Mouse (Mus musculus): Measurements from ENCODE around the gene Cdc42bpa.

Gene Cdc42bpa

DNA sequence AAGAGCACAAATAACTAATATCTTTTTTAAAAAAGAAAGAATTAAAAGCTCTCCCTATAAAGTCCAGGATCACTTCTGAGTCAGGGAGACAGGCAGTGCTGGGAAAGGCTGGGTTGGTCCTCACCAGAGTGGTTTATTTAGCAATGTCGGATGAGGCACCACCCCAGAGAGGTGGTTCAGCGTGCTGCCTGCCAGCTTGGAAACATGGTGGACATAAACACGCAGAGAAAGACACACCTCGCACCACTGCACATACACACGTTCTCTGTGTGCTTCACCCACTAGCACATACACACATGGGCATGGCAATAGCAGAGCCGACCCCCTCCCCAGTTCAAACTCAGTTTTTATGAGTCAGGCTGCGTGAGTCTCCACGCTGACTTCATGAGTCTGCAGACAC, 230.8 kb downstream of the Cdc42bpa start:
- in situ Hi-C loops (cut with MseI, MboI) = no loop called here

DNA sequence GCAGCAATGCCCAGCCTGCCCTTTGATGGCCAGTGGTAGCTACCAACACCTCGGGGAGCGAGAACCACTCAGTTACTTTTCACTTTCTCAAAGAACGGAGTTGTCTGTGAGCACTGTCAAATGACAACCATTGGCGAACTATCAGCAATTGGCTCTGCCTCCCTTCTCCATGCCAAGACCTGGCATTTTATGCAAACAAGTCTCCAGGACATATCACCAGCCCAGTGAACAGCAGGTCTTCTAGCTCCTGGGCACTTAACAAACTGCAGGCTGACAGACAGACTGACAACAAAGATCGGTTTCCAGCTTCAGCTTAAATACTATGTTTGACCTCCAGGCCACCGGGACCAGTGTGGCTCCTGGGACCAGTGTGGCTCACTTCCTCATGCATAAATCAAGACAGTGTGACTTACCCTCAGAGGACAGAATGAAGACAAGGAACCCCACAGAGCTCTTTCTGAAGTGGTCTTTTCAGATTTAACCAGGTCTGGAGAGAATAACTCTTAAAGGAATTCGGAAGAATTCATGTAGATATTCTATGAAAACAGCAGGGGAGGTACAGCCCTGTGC, 231.5 kb downstream of the Cdc42bpa start:
- in situ Hi-C loops (cut with MseI, MboI) = no loop called here

DNA sequence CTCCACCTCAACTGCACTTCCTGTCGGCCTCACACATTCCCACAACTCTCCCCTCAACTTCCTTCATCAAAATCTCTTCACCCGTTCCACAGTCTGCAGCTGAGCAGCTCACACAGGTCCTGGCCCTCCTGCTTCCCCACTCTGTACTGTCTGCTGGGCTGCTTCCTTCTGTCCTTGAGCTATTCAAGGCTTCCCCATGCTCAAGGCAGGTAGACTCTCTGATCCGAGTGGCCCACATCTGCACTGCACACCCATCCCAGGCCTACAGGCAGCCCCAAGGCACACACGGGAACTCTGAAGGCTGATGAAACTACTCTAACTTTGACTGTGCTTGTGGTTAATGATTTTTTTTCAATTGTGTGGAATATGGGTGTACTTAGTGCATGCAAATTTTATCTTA, 232.6 kb downstream of the Cdc42bpa start:
- in situ Hi-C loops (cut with MseI, MboI) = no loop called here

DNA sequence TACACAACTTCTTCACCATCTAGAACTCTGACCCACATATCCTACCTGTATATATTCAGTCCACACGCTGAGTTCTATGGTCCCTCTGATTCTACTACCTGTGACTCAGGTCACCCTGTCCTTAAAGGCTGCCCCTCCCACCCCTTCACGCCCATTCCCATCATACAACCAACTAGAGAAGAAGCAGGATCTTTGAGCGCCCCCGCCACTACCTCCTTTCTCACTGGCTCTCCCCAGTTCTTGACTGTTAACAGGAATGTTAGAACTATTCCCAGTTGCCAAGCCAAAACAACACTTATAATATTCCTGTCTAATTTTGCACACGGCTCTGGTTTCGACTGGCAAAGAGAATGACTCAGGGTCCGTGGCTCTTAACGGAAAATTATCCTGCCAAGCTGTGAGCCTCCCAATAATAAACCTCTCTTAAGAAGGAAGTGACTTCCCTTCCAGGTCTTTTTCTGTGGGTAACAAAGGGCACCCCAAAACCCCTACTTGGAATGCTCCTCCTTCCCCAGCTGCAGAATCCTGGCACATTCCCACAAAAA, 233.2 kb downstream of the Cdc42bpa start:
- in situ Hi-C loops (cut with MseI, MboI) = no loop called here

DNA sequence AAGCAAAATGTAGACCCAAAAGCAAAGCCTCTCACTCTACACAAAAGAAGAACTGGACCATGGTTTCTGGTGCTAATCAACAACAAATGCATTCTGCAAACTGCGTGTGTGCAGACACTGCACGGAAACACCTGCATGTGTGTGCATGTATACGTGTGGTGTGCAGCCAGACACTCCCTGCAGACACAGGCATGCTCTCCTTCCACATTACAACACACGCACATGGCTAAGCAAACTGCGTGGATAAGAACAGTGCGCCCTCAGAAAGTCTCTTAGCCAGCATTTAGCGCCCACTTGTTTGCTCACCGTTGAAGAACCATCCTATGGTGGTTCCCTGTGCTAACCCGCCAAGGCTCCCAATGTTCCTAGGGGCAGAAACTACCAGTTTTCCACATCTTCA, 233.8 kb downstream of the Cdc42bpa start:
- in situ Hi-C loops (cut with MseI, MboI) = no loop called here

DNA sequence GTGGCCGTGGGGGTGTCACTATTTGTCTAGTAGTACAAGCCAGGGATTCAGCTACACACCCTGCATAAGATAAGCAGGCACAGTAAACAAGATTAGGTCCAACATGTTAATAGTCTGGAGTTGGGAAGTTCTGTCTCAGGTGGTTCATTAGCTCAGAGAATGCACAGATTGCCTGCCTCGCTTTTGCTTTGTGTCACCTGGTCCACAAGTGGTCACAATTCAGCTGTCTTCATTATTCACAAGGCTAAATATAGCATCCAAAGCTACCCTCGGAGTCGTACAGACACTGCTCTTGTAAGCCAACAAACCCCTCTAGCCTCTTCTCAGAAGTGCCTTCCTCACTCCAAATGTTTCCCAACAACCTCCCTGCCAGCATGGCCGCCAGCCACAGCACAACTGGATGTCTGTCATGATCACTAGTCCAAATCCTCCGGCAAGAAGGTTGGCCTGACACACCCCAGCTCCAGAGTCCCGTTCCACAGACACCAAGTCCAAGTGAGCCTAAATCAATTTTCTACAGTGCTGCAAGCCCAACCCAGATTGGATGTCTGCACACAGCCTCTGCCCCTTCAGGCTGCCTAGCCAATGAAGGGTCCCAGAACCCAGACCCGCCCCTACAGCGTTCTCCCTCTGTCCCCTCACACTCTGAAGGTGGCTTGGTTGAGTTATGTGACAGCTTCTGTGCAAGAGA, 234.7 kb downstream of the Cdc42bpa start:
- in situ Hi-C loops (cut with MseI, MboI) = no loop called here

DNA sequence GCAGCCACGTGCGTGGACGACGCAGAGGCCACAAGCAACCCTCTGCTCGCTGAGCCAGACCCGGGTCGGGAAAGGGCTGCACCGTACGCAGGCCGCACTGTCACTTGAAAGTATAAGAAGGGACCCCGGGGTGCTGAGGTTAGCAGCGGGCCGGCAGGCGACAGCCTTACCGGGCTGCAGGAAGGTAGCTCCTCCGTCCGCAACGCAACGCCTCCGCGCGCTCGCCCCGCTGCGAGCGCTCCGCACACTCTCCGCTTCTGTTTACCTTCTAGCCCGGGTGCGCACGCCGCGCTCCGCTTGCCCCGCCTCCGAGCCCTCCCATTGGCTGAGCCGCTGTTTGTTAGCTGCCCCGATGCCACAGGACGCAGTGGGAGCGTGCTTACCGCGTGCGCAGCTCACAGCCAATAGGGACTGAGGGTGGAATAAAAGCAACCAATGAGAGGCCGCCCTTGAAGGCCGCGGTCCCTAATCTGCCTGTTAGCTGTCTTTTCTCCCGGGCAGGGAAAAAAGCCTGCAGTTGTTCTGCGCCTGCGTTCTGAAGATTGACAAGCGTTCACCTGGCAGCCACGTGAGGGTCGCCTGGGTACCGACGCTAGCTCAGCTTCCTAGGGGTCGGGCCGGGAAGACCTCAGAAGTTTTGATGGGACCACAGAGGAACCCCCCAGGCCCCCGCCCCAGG, 235.6 kb downstream of the Cdc42bpa start:
- in situ Hi-C loops (cut with MseI, MboI) = no loop called here

DNA sequence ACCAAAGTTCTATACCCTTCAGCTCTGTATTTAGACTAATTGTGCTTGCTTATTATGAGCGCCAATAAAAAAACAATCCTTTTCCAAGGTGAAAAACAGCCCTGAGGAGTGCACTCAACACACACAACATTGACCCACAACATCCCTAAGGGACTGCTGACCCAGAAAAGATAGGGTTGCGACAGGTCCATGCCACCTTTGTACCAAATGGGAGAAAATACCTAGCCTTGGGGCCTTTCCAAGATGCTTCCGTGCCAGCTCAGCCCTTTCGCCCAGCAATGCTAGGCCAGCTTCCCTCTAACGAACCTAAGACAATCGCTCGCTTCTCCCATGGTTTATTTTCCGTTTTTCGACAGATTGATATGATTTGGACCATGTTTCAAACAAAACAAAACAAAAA, 236.2 kb downstream of the Cdc42bpa start:
- in situ Hi-C loops (cut with MseI, MboI) = no loop called here

DNA sequence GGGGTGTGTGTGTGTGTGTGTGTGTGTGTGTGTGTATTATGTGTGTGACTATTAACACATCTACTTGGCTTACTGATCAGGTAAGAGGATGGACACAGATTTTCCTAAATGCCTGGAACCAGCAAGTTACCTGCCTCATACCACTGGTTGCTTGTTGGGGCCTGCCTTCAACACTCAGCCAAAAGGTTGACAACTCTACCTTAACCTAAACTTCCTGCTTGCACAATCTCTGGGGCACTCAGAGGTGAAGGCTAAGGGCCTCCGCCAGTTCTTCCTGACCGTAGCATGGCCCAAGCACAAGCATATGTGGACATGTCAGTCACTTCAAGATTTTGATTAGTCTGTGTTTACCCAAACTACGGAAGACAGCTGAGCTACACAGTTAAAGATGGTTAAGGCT, 237.7 kb downstream of the Cdc42bpa start:
- in situ Hi-C loops (cut with MseI, MboI) = no loop called here

DNA sequence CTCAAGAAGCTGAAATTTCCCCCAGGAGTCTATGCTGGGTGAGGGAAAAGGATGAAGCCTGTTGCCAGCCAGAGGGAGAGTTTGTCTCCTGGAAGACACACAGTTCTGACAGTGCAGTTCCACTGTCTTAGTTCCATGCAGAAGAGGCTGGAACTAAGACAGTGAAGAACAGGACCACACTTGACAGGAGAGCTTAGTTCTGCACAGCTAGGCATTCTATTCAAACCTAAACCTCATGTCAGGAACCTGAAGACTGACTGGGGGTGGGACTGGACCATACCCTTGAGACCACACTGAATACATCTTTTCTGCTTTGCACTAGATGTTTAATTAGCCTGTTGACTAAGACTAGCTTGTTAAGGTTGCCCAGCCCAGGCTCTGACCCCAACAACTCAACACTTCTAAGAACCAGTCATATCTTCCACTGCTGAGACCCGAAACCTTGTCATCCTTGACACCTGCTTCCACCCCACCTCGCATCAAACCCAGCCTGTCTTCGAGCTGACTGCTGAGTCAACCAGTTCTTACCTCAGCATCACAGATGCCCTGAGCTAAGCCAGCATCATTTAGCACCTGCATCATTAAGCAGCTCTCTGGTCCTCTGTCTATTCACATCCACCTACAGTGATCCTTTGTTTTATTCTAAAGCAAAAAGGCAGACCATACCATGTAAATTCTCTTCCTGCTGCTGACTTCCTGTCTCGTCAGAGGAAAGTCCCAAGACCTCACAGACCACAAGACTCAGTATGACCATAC, 238.9 kb downstream of the Cdc42bpa start, which contains the start of gene Coq8a:
TSS of gene Coq8a (minus strand) at position 644 of the 756 bp plus-strand sequence.
- in situ Hi-C loops (cut with MseI, MboI) = no loop called here

DNA sequence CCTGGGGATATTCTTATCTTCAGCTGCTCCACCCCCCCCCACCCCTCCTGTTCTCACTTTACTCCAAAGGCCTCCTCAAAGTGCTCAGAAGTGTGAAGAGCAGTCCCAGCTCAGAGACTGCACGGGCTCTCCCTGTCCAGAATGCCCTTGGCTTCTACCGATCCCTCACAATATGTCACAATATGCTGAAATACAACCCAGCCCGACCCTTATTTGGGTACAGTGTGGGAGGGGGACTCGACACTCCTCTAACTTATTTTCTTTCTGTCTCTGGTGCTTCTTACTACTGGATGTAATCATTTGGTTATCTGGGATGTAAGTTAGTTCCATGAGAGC, 239.4 kb downstream of the Cdc42bpa start:
- in situ Hi-C loops (cut with MseI, MboI) = no loop called here

DNA sequence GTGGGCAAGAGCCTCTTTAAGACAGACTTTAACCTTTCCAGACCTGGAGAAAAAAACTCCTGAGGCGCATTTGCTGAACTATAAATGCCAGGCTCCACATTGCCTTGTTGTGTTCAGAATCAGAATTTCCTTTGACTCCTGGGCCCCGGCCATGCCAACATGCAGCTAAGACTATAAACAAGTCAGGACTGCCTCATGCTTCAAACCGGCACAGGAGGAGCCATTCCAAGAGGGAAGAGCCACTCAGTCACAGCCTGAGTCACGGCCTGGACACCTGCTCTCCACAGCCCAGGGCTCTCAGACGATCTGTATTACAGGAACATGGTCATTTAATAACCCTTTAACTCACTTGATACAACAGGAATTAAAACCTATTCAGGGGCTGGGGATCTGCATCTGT, 240.4 kb downstream of the Cdc42bpa start:
- in situ Hi-C loops (cut with MseI, MboI) = no loop called here

DNA sequence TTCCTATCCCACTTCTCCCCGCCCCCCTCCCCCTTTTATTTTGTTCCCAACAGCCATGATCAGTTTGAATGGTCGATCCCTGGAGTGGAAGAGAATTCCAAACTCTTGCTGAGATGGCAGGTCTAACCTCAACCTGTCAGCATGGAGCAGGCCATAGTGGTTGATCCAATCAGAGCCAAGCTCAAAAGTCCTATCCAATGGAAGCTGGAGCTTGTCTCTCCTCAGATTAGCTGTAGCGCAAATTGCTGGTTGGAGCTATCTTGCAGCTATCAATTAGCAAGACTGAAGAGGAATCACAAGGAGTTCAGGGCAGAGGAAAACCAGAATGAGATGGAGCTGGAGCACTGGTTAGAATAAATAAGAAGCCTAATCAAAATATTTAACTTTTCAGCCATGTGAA, 248.1 kb downstream of the Cdc42bpa start:
- in situ Hi-C loops (cut with MseI, MboI) = no loop called here

DNA sequence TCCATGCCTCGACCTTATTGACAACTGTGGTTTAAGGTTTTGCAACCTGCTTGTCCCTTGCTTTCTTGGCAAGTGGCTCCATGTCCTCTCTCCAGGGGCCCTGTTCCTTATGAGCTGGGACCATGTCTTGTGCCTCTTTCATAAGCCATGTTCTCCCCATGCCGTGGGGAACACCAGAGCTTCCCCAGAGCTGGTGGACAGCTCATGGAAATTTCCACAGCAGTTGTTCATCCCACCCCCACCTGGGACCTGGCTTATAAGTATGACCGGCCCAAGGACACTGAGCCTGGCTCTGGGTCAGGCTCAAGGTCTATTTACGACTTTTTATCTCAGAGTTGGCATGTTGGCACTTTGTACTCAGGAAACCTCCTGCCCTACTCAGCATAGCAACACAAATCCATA, 249.8 kb downstream of the Cdc42bpa start:
- in situ Hi-C loops (cut with MseI, MboI) = no loop called here

DNA sequence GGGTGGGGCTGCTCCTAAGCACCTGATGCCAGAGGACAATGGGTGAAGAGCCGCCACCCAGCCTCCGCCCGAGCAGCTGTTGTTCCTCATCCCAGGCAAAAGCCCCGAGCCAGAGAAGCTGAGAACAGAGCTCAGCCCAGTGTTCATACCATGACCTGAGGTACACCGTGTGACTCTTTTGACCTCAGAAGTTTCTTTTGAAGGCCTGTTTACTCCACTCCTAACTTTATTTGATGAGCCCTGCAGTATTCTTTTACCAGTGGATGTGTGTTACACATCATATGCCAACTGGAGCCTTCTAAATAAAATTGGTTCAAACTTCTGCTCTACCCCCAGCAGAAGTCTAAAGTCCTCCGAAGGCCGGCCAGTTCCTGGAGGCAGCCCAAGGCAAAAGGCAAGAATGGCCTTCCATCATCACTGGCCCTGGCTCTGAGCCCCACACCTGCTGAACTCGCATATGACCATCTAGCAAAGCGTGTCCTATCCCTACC, 250.6 kb downstream of the Cdc42bpa start:
- in situ Hi-C loops (cut with MseI, MboI) = no loop called here

DNA sequence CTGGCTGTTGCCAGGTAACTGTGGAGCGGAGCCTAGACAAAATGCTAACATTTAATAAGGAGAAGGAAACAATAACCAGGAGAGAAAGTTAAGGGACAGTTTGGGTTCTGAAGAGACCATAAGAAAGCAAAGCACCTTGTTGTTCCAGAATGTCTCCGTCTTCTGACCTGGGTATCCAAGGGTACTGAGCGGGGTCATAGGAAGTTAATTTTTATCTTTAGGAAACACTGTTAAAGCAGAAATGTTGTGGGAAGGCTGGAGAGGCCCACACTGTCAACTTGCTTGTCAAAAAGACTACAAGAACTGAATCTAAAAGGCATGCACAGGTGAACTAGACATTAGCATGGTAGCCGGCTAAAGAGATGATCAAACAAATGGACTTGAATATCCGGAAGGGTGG, 252.6 kb downstream of the Cdc42bpa start:
- in situ Hi-C loops (cut with MseI, MboI) = no loop called here

DNA sequence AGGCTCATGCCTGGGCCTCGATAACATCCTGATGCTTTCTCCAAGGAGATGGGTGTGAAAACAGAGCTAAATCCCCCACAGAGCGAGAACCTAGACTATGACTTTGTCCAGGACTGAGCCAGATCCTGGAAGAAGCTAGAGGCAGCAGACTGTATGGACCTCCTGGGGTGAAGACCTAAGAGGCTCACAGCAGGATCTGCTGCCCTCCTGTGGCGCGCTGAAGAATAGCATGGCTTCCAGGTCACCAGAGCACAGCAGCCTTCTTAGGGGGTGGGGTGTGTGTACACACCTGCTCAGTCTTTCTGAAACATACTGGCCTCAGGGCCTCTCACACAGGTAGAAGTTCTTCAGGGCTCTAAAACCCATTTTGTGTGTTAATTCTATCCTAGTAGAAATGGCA, 254.8 kb downstream of the Cdc42bpa start:
- in situ Hi-C loops (cut with MseI, MboI) = loop anchor here (5.0 kb wide), 1 partner anchor 38 kb away; no protein-coding TSS in a partner anchor
